Mouse (Mus musculus) myocyte (in vitro differentiated cells): ENCODE data around the gene Fam214a. TPM values are rescaled to one million over a fixed set of nuclear protein-coding genes. Genes with fewer than 3 reads are reported as not detected.
A peak's percentile ranks its signal among the peaks of the same experiment; 100 is the strongest.

Source experiments
- H3K27me3 ChIP-seq: one replicate; pipeline ENCODE4 v1.6.1; 2011; ENCODE audit not compliant: control insufficient read depth, insufficient read depth, insufficient read length
- H3K36me3 ChIP-seq: one replicate; pipeline ENCODE4 v1.6.1; 2011; ENCODE audit not compliant: control insufficient read depth, insufficient read depth
- H3K4me2 ChIP-seq: one replicate; pipeline ENCODE4 v1.6.1; 2011; ENCODE audit warnings: low read depth, control low read depth
- H3K4me3 ChIP-seq: one replicate; pipeline ENCODE4 v1.5.1; 2011; ENCODE audit warnings: mild to moderate bottlenecking, control low read depth, moderate library complexity
- H3K79me2 ChIP-seq: one replicate; pipeline ENCODE4 v1.6.1; 2011; ENCODE audit not compliant: control insufficient read depth, insufficient read depth
- H3ac ChIP-seq: one replicate; pipeline ENCODE4 v1.6.1; 2011; ENCODE audit not compliant: control insufficient read depth, insufficient read length
- CEBPB ChIP-seq: IDR thresholded peaks from 2 replicates; pipeline ENCODE4 v1.6.1; 2011; ENCODE audit warnings: mild to moderate bottlenecking, moderate library complexity; ENCODE audit not compliant: poor library complexity, insufficient read depth, severe bottlenecking
- E2F4 ChIP-seq: IDR thresholded peaks from one replicate; pipeline ENCODE4 v1.6.1; 2011; ENCODE audit warnings: mild to moderate bottlenecking, control low read depth, moderate library complexity; ENCODE audit not compliant: insufficient read depth
- MAX ChIP-seq: IDR thresholded peaks from one replicate; pipeline ENCODE4 v1.6.1; 2011; ENCODE audit warnings: low read depth, mild to moderate bottlenecking, control low read depth
- MYOD1 ChIP-seq, 3 experiments: IDR thresholded peaks; one replicate each; pipeline ENCODE4 v1.6.1; 2011; ENCODE audit warnings: control low read depth in 2 of 3, low read depth in 2 of 3, mild to moderate bottlenecking in 2 of 3, moderate library complexity in 1 of 3; ENCODE audit not compliant: insufficient read length in 2 of 3, control insufficient read depth in 1 of 3
- MYOG ChIP-seq, 3 experiments: IDR thresholded peaks; one replicate each; pipeline ENCODE4 v1.6.1; 2011; ENCODE audit warnings: control low read depth in 2 of 3, low read depth in 2 of 3, mild to moderate bottlenecking in 2 of 3; ENCODE audit not compliant: insufficient read length in 2 of 3, control insufficient read depth in 1 of 3, insufficient read depth in 1 of 3
- POLR2A ChIP-seq: IDR thresholded peaks from one replicate; pipeline ENCODE4 v1.6.1; 2011; ENCODE audit warnings: low read depth, mild to moderate bottlenecking, control low read depth, moderate library complexity; ENCODE audit not compliant: insufficient read length
- POLR2AphosphoS2 ChIP-seq: IDR thresholded peaks from one replicate; pipeline ENCODE4 v1.6.1; 2011; ENCODE audit warnings: low read depth, control low read depth; ENCODE audit not compliant: insufficient read length
- REST ChIP-seq: IDR thresholded peaks from one replicate; pipeline ENCODE4 v1.6.1; 2011; ENCODE audit warnings: mild to moderate bottlenecking, control low read depth, moderate library complexity; ENCODE audit not compliant: insufficient read depth, insufficient read length
- SRF ChIP-seq: IDR thresholded peaks from one replicate; pipeline ENCODE4 v1.6.1; 2011; ENCODE audit warnings: low read depth; ENCODE audit not compliant: control insufficient read depth, insufficient read length
- TCF12 ChIP-seq: IDR thresholded peaks from one replicate; pipeline ENCODE4 v1.6.1; 2011; ENCODE audit warnings: mild to moderate bottlenecking, control low read depth; ENCODE audit not compliant: poor library complexity, insufficient read depth, severe bottlenecking
- TCF3 ChIP-seq: IDR thresholded peaks from one replicate; pipeline ENCODE4 v1.6.1; 2011; ENCODE audit warnings: low read depth, control low read depth; ENCODE audit not compliant: insufficient read length
- USF1 ChIP-seq: IDR thresholded peaks from one replicate; pipeline ENCODE4 v1.6.1; 2011; ENCODE audit warnings: low read depth, mild to moderate bottlenecking, control low read depth, moderate library complexity
- polyA plus RNA-seq: library from polyadenylated mRNA; unstranded; fragments of >200 nt; fragmentation: generic; extraction: Trizol; gene quantifications from one replicate; pipeline ENCODE4 v1.2.1, GENCODE M21; 2012; ENCODE audit warnings: missing spikeins

The Fam214a gene
- polyA plus RNA-seq: 2.6 TPM

DNA sequence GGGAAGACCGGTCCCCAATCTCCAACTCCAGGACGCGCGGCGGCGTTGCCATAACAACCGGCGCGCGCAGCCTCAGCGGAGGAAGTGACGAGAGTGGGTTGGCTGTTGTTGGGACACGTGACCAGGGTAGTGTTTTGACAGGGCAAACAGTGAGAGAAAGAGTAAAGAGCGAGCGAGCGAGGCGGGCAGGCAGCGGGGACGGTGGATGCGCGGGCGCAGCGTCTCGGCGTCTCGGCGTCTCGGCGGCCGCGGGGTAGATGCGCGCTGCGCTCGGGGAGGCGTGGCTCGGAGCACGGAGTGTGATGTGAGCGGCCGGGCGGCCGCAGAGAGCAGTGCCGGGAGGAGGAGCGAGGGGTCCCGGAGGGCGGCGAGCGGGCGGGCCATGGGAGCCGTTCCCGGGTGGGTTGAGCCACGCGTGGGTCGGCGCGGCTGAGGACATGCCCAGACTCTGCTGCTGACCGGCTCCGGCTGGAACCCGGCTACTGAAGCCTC lies at the start of gene Fam214a:
TSS of gene Fam214a (plus strand) at position 129 of the 492 bp plus-strand sequence.
- no peaks in the 10 kb centered on the region for H3K36me3 ChIP-seq
- peak within 1 kb of the TSS; percentile 81 for H3ac ChIP-seq
- TF ChIP-seq E2F4 (no peak), POLR2AphosphoS2 (peak; percentile 90), SRF (no peak), REST (no peak), POLR2A (peak; percentile 93), USF1 (peak; percentile 98), CEBPB (no peak)

GRCm38 (mm10) chr9:74904866-74905508 lies 47.7 kb upstream of the Fam214a start:
- Histone ChIP-seq H3ac (no peak overlapping the region), H3K4me3 (no peak overlapping the region), H3K79me2 (no peaks in the 10 kb centered on the region), H3K36me3 (no peaks in the 10 kb centered on the region), H3K4me2 (peak overlapping the region; percentile 50), H3K27me3 (no peaks in the 10 kb centered on the region)
- TF ChIP-seq POLR2A: no peak
- no peak for TF ChIP-seq TCF3
- TF ChIP-seq REST: no peak
- no peak for TF ChIP-seq USF1
- no peak for TF ChIP-seq TCF12
- no peak for TF ChIP-seq CEBPB
- TF ChIP-seq E2F4: no peak
- TF ChIP-seq POLR2AphosphoS2: no peak
- no peak for TF ChIP-seq MAX
- TF ChIP-seq MYOG (IDR thresholded peaks at IDR 0.05; ENCODE audit: control insufficient read depth in 1 of 3, insufficient read depth in 1 of 3, insufficient read length in 2 of 3, low read depth in 2 of 3): no peak
- no peak for TF ChIP-seq SRF
- TF ChIP-seq MYOD1 (IDR thresholded peaks at IDR 0.05; ENCODE audit: control insufficient read depth in 1 of 3, insufficient read length in 2 of 3, low read depth in 2 of 3): no peak

More for the DNA sequence above, at the start of gene Fam214a:
- H3K27me3 ChIP-seq: no peaks in the 10 kb centered on the region
- peak within 1 kb of the TSS; percentile 37 for H3K4me3 ChIP-seq
- peak within 1 kb of the TSS; percentile 91 for H3K4me2 ChIP-seq
- H3K79me2 ChIP-seq: no peaks in the 10 kb centered on the region

- H3K4me3 ChIP-seq: no peak overlapping the region
- no peak overlapping the region for H3ac ChIP-seq
- H3K4me2 ChIP-seq: no peak overlapping the region
- no peaks in the 10 kb centered on the region for H3K27me3 ChIP-seq
- H3K36me3 ChIP-seq: no peaks in the 10 kb centered on the region
- no peaks in the 10 kb centered on the region for H3K79me2 ChIP-seq
- TF ChIP-seq MYOG (IDR thresholded peaks at IDR 0.05; ENCODE audit: control insufficient read depth in 1 of 3, insufficient read depth in 1 of 3, insufficient read length in 2 of 3, low read depth in 2 of 3) (no peak), CEBPB (no peak), SRF (no peak), MYOD1 (IDR thresholded peaks at IDR 0.05; ENCODE audit: control insufficient read depth in 1 of 3, insufficient read length in 2 of 3, low read depth in 2 of 3) (no peak), E2F4 (no peak), REST (no peak), USF1 (no peak), POLR2AphosphoS2 (no peak), POLR2A (no peak), TCF3 (no peak), MAX (no peak), TCF12 (no peak)
Measured at GRCm38 (mm10) chr9:74906951-74907350, 45.7 kb upstream of the Fam214a start.

DNA sequence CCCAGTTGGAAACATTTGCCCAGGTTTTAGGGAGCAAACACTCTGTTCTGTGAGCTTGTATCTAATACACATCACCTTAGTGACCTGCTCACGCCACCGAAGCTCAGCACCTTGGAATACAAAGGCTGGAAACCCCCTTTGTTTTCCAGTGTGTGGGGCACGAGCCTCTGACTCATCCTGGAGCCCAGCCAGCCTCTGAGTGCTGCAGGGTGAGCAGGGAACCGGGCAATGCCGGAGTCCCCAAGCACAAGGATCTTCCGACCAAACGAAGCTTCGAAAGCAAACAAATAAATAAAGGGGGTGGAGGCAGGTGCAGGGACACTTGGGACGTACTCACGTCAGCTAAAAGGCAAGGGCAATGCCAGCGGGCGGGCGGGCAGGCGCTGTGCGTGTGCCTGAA lies 43.4 kb upstream of the Fam214a start:
- Histone ChIP-seq H3ac (no peak overlapping the region), H3K4me3 (no peak overlapping the region), H3K4me2 (no peak overlapping the region), H3K36me3 (no peaks in the 10 kb centered on the region), H3K79me2 (no peaks in the 10 kb centered on the region), H3K27me3 (no peaks in the 10 kb centered on the region)
- TF ChIP-seq MAX: no peak
- no peak for TF ChIP-seq REST
- TF ChIP-seq MYOG (IDR thresholded peaks at IDR 0.05; ENCODE audit: control insufficient read depth in 1 of 3, insufficient read depth in 1 of 3, insufficient read length in 2 of 3, low read depth in 2 of 3): no peak
- no peak for TF ChIP-seq POLR2A
- no peak for TF ChIP-seq MYOD1 (IDR thresholded peaks at IDR 0.05; ENCODE audit: control insufficient read depth in 1 of 3, insufficient read length in 2 of 3, low read depth in 2 of 3)
- TF ChIP-seq TCF3: no peak
- no peak for TF ChIP-seq USF1
- TF ChIP-seq SRF: no peak
- no peak for TF ChIP-seq E2F4

GRCm38 (mm10) chr9:74910226-74910759 lies 42.4 kb upstream of the Fam214a start:
- no peak overlapping the region for H3ac ChIP-seq
- H3K4me2 ChIP-seq: no peak overlapping the region
- H3K79me2 ChIP-seq: no peaks in the 10 kb centered on the region
- TF ChIP-seq TCF3 (no peak), CEBPB (no peak), REST (no peak), MYOD1 (IDR thresholded peaks at IDR 0.05; ENCODE audit: control insufficient read depth in 1 of 3, insufficient read length in 2 of 3, low read depth in 2 of 3) (no peak), POLR2A (no peak), TCF12 (no peak), E2F4 (no peak), MAX (no peak), POLR2AphosphoS2 (no peak), SRF (no peak), USF1 (no peak), MYOG (IDR thresholded peaks at IDR 0.05; ENCODE audit: control insufficient read depth in 1 of 3, insufficient read depth in 1 of 3, insufficient read length in 2 of 3, low read depth in 2 of 3) (no peak)
- H3K36me3 ChIP-seq: no peaks in the 10 kb centered on the region
- H3K27me3 ChIP-seq: no peaks in the 10 kb centered on the region
- no peak overlapping the region for H3K4me3 ChIP-seq
